Mouse (Mus musculus) cerebral cortex, adult 2 months (tissue): ENCODE data around the gene Def8.

Source experiments
- WGBS: fragments of 180-500 bp; shearing (Covaris S2); methylation state at CpG from one replicate; pipeline ENCODE4 v1.1.7; 2018; 5-methylcytosine and 5-hydroxymethylcytosine counted together

Def8 gene

DNA sequence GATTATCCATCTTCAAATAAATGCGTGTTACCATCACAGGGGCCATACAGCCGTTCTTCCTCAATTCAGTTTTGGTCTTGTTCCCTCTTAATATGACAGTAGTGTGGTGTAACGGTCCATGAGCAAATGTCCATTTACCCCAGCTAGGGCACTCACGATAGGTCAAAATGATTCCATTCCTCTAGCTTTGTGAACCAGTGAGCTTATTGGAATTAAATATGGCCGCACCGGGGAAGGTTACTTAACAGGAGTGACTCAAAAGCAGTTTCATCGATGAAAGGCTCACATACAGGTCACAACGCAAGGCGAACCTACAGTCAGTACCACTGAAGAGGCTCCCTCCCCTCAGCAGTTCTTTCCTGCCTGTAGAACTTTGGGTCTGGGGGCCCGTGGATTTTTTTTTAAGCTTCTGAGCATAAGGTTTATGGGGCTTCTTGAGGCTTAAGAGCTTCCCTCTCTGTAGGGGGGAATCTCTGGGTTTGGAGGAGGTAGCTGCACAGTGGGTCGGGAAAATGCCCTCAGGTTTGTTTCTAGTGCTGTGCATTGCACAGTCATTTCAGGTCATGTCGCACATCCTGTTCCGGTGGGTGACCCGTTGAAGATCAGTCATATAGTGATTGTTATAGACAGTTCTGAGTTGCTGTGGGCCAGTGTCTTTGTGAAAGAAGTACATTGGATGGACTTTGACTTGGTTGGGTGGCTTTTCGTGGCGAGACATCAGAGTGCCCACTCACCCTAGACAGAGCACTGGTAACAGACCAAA lies 55.3 kb downstream of the Def8 start:
- 29% methylated on average over 16 of the region's 16 CpGs for WGBS

DNA sequence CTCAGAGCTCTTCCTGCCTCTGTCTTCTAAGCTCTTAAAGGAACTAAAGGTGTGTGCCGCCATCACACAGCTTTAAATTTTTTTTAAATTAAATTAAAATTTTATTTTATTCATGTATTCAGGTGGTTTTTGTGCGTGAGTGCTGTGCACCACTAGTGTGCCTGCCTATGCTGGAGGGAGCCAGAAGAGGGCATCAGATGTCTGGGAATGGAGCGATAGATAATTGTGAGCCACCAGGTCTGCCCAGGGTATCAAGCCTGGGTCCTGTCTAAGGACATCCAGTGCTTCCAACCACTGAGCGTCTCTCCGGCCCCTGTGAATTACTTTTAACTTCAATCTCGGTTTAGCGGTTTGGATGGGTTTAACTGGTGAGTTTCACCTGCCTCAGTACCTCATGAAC lies 59.3 kb downstream of the Def8 start:
- WGBS = 92% methylated on average over 7 of the region's 7 CpGs

DNA sequence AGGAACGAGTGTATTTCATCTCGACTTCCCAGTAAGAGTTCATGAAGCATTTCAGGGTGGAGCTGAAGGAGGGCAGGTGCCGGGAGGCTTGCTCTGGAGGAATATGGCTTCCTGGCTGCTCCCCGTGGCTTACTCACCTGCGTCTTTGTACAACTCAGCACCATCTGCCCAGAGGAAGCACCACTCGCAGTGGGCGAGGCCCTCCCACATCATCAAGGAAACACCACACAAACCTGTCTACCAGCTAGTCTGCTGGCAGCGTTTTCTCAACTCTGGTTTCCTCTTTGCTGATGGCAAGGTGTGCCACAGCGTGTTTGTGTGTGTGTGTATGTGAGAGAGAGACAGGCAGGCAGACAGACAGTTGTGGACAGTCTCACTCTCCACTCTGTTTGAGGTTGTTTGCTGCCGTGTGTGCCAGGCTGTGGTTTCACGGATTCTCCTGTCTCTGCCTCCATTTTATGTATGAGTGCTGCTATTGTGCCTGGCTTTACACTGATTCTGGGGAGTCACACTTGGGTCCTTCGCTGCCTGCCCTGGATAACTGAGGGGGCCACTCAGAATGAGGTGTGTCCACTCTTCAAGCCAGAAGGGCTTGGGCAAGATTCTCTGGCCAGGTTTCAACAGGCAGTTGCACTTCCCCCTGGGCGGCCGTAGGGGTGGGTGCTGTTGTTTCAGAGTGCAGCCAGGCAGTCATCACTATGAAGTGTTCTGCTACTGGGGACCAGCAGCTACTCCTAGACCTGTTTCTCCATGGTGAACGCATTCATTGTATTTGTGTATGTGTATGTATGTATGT lies 68.2 kb downstream of the Def8 start:
- WGBS = 81% methylated on average over 15 of the region's 15 CpGs

DNA sequence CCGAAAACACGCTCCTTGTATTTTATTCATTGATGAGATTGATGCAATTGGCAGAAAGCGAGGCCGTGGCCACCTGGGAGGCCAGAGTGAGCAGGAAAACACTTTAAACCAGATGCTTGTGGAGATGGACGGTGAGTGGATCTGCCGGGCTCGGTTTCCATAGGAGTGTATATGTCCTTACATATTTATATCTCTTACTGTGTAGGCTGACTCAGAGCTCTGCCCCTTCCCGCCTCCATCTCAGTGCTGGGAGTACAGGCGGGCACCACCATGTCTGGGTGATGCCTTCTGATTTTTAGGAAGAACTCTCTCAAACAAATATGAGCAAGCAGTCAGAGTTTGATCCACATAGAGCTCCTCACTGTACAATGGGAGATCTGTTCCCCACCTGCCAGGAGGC lies 69.6 kb downstream of the Def8 start:
- 73% methylated on average over 9 of the region's 9 CpGs for WGBS

DNA sequence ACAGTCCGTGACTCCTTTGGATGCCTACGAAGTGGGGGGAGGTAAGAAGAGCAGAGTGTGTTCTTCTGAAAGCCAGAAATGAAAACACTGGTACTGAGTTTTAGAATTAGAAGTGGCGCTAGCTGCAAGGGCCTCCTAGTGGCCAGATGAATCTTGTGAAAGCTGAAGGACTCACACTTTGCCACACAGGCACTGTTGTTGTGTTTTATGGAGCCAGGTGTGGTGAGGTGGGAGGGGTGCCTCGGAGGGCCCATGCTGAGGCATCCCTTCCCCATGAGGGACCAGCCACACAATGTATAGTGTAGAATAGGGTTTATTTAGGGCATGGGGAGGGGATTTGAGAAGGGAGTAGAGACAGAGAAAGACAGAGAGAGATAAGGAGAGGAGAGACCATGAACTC lies 74.4 kb downstream of the Def8 start:
- 81% methylated on average over 4 of the region's 4 CpGs for WGBS

DNA sequence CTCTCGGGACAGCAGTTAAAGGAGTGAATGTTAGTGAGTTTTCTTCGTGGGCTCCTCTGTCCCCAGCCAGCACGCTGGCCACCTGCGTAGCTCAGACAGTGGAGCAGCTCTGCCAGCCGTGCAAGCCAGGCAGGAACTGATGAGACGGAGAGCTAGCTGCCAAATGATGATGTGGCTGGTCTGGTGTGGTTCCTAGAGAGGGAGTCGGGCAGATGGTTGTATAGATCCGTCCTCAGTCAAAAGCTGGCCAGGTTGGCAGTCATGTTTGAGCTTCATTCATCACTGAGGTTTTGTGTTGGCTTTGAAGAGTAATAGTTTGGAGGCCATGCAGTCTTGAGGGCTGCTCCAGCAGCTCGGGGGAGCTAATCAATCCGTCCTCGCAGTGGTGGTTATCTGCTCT lies 75.6 kb downstream of the Def8 start:
- WGBS = 56% methylated on average over 11 of the region's 11 CpGs

DNA sequence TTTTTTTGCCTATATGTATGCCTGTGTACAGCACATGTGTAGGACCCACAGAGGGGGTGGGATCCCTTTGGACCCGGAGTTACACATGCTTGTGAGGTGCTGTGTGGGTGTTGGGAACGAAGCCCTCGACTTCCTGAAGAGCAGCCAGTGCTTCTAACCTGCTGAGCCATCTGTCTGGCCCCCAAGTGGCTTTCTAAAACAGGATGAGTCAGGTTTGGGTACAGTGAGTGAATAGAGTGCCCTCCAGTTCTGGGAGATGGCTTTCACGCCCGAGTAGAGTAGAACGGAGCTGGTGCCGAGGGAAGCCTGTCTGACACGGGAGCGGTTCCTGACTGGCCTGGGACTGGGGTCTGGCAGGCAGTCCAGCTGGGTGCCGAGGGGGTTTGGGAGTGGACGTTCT lies 76.2 kb downstream of the Def8 start:
- 63% methylated on average over 11 of the region's 11 CpGs for WGBS

DNA sequence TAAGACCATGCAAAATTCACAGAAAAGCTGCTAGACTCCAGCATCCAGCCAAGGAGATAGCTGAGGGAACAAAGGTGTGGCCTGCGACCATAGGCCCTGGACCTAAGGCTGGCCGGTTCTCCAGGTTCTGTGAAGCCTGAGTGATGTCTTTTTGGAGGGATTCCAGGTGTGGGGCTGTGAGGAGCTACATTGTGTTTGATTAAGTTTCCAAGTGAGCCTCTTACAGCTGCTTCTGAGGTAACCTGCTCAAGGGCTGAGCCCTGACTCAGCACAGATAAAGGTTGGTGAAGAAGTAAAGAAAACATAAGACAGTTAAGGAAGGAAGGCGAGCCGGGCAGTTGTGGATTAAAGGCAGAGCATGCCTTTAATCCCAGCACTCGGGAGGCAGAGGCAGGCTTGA lies 78.9 kb downstream of the Def8 start:
- WGBS = 89% methylated on average over 5 of the region's 5 CpGs

DNA sequence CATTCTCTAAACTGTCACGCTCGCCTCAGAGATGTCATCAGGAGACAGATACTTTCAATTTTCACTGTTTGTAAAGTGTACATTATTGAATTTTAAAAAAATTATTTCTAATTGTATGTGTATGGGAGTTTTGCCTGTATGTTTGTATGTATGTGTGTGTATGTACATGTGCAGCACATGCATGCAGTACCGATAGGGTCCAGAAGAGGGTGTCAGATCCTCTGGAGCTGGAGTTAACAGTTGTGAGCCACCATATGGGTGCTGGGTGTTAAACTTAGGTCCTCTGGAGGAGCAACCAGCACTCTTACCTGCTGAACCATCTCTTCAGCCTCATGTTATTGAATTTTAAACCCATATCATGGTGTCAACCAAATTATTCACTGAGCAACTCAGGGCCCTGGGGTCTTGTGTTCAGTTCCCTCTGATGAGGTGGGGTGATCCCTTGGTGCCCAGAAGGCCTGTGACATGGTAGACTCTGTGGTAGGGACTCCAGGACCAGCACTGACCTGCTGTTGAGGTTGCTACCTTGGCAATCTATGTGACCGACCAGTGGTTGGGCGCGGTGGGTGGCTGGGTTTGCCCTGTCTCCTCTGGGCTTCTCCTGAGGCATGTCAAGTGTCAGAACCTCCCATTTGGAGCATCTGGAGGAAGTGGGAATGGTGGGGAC lies 80.6 kb downstream of the Def8 start:
- WGBS = over 99% methylated on average over 6 of the region's 6 CpGs

DNA sequence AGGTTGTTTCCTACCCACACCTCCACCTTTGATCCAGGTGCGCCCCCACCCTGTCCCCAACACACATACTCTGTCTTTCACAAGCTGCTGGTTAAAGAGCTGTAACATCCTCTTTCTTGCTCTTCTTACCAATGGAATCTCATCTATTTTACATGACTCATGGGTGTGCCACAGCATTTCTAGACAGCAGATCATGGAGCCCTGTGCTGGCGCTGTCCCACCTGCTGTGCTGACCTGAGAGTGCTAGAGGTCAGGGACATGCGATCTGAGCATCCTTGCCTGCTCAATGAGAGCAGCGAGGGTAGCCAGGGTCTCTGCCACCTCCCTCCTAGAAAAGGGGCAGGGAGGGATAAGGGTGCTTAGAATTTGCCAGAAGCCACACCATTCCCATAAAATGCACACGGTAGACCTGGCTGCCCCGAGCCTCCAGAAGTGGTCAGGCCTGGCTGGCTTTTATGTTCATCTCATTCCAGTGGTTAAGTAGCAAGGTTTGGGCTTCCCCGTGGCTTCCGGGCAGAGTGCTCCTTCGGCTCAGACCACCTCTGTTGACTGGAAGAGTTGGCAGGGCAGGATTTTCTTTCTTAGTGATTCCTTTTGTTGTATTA lies 81.4 kb downstream of the Def8 start:
- WGBS = 90% methylated on average over 9 of the region's 9 CpGs

DNA sequence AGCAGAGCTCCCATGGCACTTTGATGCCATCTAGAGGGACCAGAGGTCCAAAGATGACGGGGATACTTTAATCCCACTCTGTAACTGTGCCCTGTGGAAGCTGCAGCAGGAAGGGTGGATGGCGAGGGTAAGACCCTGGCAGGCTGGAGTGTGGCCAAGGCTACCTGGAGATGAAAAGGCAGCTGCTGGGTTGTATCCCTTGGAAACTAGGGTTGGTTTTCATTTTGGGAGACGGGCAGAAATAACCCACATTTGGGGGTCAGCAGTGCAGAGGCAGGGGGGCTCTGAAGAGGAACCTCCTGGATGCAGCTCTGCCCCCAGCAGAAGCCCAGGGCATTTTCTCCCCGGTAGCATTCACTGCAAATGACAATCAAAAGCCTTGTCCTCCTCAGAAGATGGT lies 81.9 kb downstream of the Def8 start:
- 57% methylated on average over 4 of the region's 4 CpGs for WGBS

DNA sequence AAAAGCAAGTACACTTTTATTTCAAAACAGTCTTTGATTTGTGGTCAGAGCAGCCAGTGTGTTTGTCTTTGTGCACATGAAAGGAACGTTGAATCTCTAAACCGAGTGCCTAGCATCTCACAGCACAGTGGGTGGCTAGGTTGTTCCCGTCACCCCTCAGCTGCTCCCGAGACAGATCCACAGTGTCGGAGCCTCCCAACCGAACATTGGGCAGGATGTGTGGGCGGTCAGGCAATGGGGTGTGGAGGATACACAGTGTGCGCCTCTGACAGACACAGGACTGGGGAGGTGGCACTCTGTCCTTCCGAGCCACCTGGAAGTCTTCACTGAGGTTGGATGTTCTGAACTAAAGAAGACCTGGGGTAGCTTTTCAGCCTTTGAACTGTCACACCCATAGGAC lies 82.4 kb downstream of the Def8 start:
- WGBS = 48% methylated on average over 9 of the region's 9 CpGs

DNA sequence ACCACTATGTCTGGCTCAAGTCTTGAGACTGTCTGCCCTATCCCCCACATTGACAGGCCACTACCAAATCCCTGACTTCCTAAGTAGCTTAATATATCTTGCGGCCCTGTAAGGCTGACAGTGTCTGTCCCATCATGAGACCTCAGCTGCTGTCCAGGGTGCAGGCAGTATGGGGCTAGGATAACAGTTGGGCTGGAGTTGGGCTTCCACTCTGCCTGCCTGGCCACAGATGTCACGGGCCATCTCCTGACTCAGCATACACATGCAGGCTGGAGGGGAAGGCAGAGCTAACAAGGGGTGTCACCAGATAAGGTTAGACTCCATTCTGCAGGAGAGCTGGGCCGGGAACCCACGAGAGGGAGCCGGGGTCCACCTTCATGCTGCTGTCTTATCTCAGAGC lies 83.8 kb downstream of the Def8 start:
- WGBS = 98% methylated on average over 5 of the region's 5 CpGs

DNA sequence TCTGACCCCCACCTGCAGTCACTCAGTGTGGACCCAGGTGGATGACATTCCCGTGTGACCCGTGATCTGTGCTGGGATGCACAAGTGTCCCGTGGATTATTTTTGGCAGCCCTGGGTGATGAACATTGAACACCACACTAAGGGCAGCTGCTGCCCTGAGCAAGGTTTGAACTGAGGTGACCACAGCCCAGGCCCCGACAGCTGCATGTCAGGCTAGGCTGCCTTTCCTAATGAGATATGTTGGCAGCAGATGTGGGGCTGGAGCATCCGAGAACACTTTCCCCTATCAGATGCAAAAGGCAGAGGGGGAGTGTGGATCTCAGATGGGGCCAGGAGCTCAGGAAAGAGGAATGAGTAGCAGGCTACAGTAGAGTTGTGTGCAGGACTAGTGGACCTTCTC lies 87.5 kb downstream of the Def8 start:
- WGBS = 75% methylated on average over 5 of the region's 5 CpGs
